Mouse (Mus musculus) right cerebral cortex, postnatal 10 days (tissue): ENCODE measurements around the gene Tbx6.

ENCODE experiments used
- DNase-seq, 2 experiments: peaks; one replicate each; pipeline ENCODE4 v3.0.0; 2021; ENCODE audit warnings: low spot score in 2 of 2

The Tbx6 gene

GRCm38 (mm10) chr7:126780971-126781635 is at the start of gene Tbx6:
Gene Tbx6, plus strand, starts transcription at chr7:126781483.
- DNase-seq: no peak

- no peak for DNase-seq
Observed at GRCm38 (mm10) chr7:126736122-126736521, 45.2 kb upstream of the Tbx6 start.

DNA sequence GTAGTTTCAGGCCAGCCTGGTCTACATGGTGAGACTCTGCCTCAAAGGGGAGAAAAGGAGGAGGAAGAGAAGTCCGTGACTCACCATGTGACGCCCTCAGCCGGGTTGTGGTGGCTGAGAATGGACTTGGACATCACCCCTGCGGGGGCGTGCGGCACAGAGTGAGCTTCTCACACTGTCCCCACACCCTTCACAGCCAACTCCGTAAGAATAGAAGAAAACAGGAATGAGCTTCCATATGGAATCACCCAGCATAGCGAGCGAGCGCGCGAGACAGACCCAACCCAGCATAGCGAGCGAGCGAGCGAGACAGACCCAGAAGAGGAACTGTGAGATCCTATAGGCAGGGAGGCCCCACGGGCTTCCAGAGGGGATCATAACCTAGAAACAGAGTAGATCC is 41.7 kb upstream of the Tbx6 start:
- peak; percentile 62 to 76 for DNase-seq

DNA sequence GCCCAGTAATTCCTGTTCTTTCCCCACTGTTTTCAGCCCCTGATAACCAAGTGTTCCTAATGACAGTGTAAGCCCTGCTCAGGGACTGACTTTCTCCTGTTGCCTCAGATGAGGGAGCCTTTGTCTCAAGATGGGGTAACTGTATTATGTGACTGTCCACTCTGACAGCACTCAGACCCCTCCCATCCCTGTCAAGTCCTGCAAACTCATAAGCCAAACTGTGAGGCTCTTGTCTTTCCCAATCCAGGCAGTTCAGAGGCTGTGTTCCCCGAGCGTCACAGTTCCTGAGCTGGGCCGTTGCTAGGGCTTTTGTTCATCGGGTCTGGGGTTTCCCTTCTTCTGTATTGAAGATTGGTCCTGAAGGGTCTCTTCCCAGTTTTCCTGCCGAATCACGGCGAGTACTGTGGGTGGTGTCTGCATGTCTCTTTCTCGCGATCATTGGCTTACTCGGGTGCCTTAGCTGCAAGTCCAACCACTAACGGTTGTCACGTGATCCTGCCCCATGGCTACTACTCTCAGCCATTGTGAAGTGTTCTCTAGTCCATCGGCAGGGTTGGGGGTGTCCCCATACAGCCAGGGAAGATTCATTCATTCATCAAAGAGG is 41.0 kb upstream of the Tbx6 start:
- peak in 1 of 2 experiments; percentile 28 for DNase-seq

GRCm38 (mm10) chr7:126740977-126741376 is 40.3 kb upstream of the Tbx6 start:
- DNase-seq: peak; percentile 50 to 51

GRCm38 (mm10) chr7:126741452-126741851 is 39.8 kb upstream of the Tbx6 start:
- DNase-seq: no peak

DNA sequence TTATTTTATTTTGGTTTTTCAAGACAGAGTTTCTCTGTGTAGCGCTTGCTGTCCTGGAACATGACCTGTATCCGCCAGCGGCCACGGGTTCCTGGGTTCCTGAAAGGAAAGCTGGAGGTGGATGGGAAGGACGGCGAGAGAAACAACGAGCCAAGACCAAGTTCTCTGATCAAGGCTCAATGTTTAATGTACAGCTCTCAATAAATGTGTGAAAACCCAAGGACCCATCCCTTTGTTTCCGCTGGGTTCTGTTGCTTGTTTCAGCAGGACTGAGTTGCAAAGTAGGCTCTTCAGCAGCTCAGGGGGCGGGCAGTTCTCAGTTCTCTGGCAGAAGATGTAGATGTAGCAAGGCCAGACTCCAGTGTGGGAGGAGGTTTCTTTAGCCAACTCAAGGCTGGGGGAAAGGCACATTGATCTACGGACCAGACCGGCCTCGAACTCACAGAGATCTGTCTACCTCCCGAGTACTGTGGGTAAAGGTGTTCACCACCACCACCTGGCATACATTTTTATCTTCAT is 39.3 kb upstream of the Tbx6 start:
- DNase-seq: peak in 1 of 2 experiments; percentile 38

DNA sequence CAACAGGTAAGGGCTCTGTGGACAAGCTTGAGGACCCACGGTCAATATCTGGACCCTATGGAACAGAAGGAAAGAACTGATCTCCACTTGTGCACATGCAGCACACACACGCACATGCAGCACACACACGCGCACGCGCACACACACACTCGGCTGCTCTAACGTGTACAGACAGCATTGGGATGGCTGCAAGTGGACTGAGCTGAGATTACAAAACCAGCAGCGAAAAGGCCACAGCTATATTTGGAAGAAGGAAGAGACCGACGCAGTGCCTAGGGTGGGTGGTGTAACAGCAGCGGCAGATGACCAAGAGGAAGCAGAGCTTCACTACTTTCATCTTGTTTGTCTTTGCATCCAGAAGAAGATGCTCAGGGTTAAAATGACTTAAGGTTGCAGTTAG is 35.2 kb upstream of the Tbx6 start:
- DNase-seq: no peak

- no peak for DNase-seq
Observed at GRCm38 (mm10) chr7:126746798-126747197, 34.5 kb upstream of the Tbx6 start.

GRCm38 (mm10) chr7:126748824-126749223 is 32.5 kb upstream of the Tbx6 start:
- DNase-seq: no peak

DNA sequence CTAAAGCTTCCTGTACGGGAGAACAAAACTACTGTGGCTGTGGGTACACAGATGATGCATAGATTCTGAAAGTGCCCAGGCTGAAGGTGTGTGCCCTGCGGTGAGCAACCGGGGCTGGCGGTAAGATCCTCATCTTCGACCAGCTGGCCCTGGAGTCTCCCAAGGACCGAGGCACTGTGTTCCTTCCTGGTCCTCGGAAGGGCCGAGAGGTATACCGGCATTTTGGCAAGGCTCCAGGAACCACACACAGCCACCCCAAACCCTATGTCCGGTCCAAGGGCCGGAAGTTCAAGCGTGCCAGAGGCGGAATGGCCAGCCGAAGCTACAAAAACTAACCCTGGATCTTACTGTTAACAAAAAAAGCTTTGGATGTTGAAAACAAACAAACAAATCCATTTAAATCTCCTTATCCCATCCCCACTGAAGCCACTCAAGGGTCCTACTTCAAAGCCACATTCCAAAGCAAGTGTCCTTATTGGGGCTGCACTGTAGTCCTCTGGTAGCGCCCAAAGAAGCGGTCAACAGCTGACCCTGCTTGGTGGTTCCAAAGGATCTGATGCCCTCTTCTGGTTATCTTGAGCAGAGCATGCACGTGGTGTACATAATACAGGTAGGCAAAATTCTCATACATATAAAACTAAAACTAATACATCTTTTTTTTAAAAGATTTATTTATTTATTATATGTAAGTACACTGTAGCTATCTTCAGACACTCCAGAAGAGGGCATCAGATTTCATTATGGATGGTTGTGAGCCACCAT is 31.5 kb upstream of the Tbx6 start:
- DNase-seq: no peak

GRCm38 (mm10) chr7:126754866-126755265 is 26.4 kb upstream of the Tbx6 start:
- peak in 1 of 2 experiments; percentile 79 for DNase-seq

- no peak for DNase-seq
Observed at GRCm38 (mm10) chr7:126758539-126758938, 22.7 kb upstream of the Tbx6 start.

GRCm38 (mm10) chr7:126759050-126759671 is 22.1 kb upstream of the Tbx6 start, which contains the start of gene Mapk3:
Gene Mapk3, plus strand, starts transcription at chr7:126759601.
- DNase-seq: peak; percentile 93 to 94

GRCm38 (mm10) chr7:126759672-126760390 is 21.5 kb upstream of the Tbx6 start:
- DNase-seq: no peak

GRCm38 (mm10) chr7:126760391-126760802 is 20.9 kb upstream of the Tbx6 start:
- peak; percentile 68 to 69 for DNase-seq

- DNase-seq: no peak
Observed at GRCm38 (mm10) chr7:126760956-126761355, 20.3 kb upstream of the Tbx6 start.

- no peak for DNase-seq
Observed at GRCm38 (mm10) chr7:126761529-126762067, 19.7 kb upstream of the Tbx6 start.

- peak in 1 of 2 experiments; percentile 80 for DNase-seq
Observed at GRCm38 (mm10) chr7:126762471-126763008, 18.7 kb upstream of the Tbx6 start.

GRCm38 (mm10) chr7:126765540-126765939 is 15.7 kb upstream of the Tbx6 start:
- DNase-seq: no peak

DNA sequence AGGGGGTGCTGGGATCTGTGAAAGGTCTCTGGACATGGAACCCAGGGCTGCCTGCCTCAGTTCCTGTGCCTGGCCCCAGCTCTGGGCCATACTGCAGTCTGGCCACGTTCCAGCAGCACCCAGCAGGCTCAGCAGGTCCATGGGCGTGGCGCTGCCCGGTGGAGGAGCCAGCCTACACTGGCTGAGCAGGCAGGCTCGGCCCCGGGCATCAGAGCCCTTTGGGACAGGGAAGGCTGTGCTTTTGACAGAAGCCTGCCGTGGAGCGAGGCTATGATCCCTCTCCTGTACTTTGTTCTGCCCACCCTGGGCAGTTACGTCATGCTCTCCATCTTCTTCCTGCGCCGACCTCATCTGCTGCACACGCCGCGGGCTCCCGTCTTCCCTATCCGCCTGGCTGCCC is 15.1 kb upstream of the Tbx6 start, which contains the start of gene Gdpd3:
Gene Gdpd3 (plus strand): TSS at position 134 of the 400 bp plus-strand sequence.
- DNase-seq: no peak
